Mouse (Mus musculus): ENCODE data around the gene Ndufaf5.
A peak's percentile ranks its signal among the peaks of the same experiment; 100 is the strongest.
"Not testable (repeated sequence)": the region's sequence is repeated elsewhere in the genome, so short reads cannot be mapped to it uniquely, and the experiment has no call there.

The Ndufaf5 gene

GRCm38 (mm10) chr2:140170127-140170802 lies at the start of gene Ndufaf5, which contains the start of gene Esf1:
TSS of gene Ndufaf5 (plus strand) at chr2:140170649.
TSS of gene Esf1 (minus strand) at chr2:140170564.
- peak; percentile 99 for DNase-seq (ENCODE audit: low spot score in 2 of 2)

- DNase-seq (ENCODE audit: low spot score in 2 of 2), result no peak
These were observed 44.9 kb upstream of the Ndufaf5 start for GRCm38 (mm10) chr2:140125516-140125915.

GRCm38 (mm10) chr2:140151743-140152142 lies 18.7 kb upstream of the Ndufaf5 start, which contains the start of gene Gm17374:
TSS of gene Gm17374 (plus strand) at chr2:140152043.
- DNase-seq (ENCODE audit: low spot score in 2 of 2), result not testable (repeated sequence)

GRCm38 (mm10) chr2:140159186-140159730 lies 11.2 kb upstream of the Ndufaf5 start:
- DNase-seq (ENCODE audit: low spot score in 2 of 2), result no peak

GRCm38 (mm10) chr2:140163351-140163854 lies 7.0 kb upstream of the Ndufaf5 start:
- no peak for DNase-seq (ENCODE audit: low spot score in 2 of 2)

DNA sequence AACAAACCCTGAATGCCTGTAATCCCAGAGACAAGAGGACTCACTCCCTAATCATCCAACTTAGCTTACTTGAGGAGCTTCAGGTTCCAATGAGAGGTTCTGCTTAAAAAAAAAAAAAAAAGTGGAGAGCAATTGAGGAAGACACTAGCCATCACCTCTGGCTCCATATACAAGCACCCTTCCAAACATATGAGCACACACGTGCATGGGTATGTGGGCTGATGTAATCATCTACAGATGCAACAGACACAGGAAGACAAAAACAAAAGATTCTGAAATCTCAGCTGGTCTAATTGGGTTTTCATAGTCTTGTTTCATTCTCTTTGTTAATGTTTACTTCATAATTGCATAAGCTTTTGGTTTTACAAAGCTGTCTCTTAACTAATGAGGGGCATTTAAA lies 1.4 kb upstream of the Ndufaf5 start:
- no peak for DNase-seq (ENCODE audit: low spot score in 2 of 2)

DNA sequence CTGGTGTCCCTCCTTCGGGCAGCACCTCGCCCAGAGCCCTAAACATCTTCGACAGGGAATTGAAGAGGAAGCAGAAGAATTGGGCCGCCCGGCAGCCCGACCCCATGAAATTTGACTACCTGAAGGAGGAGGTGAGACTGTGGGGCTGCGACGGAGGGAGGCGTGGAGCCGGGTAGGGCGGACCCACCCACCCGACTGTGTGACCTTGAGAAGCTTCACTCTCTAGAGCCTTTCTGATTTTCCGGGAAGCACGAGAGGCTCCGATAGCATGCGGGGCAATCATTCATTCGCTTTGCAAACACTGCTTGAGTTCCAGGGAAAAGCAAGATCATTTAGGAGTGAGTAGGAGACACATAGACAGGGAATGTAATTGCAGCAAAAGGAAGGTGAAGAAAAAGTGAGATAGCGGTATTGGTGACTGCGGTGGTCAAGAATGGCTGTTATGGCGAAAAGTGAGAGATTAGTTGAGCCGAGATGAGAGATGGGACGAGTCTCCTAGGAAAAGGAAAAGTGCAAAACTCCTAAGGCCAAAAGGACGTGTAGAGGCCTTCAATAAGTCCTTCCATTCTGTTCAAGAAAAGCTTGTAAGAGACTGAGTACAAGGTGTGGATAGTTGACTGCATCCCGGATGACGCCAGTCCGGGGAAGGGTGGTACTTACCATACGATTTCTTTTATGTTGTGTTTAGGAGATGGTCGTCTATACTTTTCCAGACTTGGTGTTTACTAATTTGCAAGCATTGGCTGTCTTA lies 529 bp downstream of the Ndufaf5 start:
- peak in 1 of 2 experiments; percentile 8 for DNase-seq (ENCODE audit: low spot score in 2 of 2)

GRCm38 (mm10) chr2:140185685-140186210 lies 15.3 kb downstream of the Ndufaf5 start:
- DNase-seq (ENCODE audit: low spot score in 2 of 2), result not testable (repeated sequence)

GRCm38 (mm10) chr2:140200713-140201112 lies 30.3 kb downstream of the Ndufaf5 start:
- no peak for DNase-seq (ENCODE audit: low spot score in 2 of 2)

DNA sequence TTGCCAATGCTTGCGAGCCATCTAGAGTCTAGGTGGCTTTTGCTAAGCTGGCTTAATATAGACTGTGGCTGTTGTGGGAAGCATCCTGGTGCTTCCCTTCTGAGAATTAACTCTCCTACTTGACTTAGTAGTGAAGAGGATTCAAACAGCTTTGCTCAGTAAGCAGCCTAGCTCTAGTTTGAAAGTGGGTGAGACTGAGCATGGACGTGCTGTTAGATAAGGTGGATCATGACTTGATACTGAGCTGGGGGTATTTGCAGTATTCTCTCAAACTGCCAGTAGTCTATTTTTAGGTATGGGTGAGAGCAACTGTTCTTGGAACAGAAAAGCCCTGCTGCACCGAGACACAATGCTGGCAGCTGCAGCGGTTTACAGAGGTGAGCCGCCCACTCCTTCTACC lies 32.1 kb downstream of the Ndufaf5 start:
- DNase-seq (ENCODE audit: low spot score in 2 of 2), result peak in 1 of 2 experiments; percentile 24

- DNase-seq (ENCODE audit: low spot score in 2 of 2), result no peak
These were observed 33.3 kb downstream of the Ndufaf5 start for GRCm38 (mm10) chr2:140203756-140204155.

GRCm38 (mm10) chr2:140214519-140215027 lies 44.1 kb downstream of the Ndufaf5 start:
- no peak for DNase-seq (ENCODE audit: low spot score in 2 of 2)

- no peak for DNase-seq (ENCODE audit: low spot score in 2 of 2)
These were observed 45.0 kb downstream of the Ndufaf5 start for GRCm38 (mm10) chr2:140215415-140215814.

DNA sequence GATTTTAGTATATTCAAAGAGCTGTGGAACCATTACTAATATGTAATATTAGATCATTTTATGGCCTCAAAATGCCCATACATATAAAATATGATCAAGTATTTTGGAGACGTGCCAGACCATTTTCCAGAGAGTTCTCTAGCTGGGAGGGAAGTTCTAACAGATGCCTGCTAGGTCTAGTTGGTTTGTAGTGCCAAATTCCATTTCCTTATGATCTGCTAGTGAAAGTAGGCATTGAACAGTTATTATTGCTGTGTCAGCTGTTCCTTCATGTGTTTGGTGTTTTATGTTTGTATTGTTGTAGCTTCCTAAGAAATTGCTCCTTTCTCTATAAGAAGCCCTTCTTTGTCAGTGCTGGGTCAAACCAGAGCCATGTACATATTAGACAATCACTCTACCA lies 45.5 kb downstream of the Ndufaf5 start:
- no peak for DNase-seq (ENCODE audit: low spot score in 2 of 2)

GRCm38 (mm10) chr2:140220325-140220724 lies 49.9 kb downstream of the Ndufaf5 start:
- no peak for DNase-seq (ENCODE audit: low spot score in 2 of 2)

- DNase-seq (ENCODE audit: low spot score in 2 of 2), result peak in 1 of 2 experiments; percentile 35
These were observed 59.8 kb downstream of the Ndufaf5 start for GRCm38 (mm10) chr2:140230295-140230694.

DNA sequence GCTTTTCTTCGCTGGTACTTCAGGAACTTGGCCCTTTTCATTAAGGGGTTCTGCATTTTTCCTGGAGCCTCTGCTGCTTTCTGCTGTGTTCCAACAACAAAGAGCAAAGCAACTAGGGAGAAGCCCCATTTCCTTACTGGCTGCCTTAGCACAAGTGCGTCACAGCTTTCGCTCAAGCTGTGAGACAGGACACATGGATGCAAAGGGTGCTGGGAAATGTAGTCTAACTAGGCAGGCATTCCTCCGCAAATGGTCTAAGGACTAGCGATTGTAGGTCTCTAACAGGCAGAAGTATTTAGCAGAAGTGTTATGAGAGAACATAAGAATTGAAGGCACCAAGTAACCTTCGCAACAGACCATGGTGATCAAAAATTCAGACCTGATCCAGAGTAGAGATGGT lies 66.8 kb downstream of the Ndufaf5 start:
- no peak for DNase-seq (ENCODE audit: low spot score in 2 of 2)

- DNase-seq (ENCODE audit: low spot score in 2 of 2), result no peak
These were observed 71.9 kb downstream of the Ndufaf5 start for GRCm38 (mm10) chr2:140242398-140242797.

GRCm38 (mm10) chr2:140243105-140243504 lies 72.7 kb downstream of the Ndufaf5 start:
- no peak for DNase-seq (ENCODE audit: low spot score in 2 of 2)

Measured in frontal cortex, postnatal 36 days (tissue).